Mouse (Mus musculus): Measurements from ENCODE around the gene Iqcd. TPM values are rescaled to one million over a fixed set of nuclear protein-coding genes. Genes with fewer than 3 reads are reported as not detected.

Gene Iqcd
- 1.7 TPM for polyA plus RNA-seq (2014; fragmentation: Illumina TruSeq; extraction: RNeasy Lipid Tissue Mini Kit (QIAGEN cat#74804); ENCODE audit: insufficient read depth, low read depth, low replicate concordance)

DNA sequence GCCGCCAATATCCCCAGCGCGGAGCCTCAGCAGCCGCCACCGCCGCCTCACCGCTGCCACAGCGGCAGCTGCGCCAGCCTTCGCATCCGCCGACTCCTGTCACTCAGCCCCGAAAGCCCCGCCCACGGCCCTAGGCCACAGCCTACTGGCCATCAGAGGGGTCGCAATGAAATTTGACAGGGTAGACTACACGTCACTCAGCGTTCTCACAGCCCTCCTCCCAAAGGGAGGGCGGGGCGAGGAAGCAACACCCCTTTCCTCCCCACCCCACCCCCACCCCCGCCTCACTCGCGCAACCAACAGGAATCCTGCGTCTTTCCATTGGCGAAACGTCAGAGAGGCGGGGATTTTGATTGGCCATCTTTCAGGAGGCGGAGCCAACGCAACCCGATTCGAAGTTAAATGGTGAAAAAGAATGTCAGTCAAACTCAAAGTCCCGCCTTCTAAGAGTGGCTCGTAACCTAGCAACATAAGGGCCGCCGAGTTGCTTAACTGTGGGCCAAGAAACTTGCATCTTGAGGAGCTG is at the start of gene Iqcd, which contains the start of gene Tpcn1:
Gene Iqcd, plus strand, starts transcription at position 448 of the 526 bp plus-strand sequence.
Gene Tpcn1, minus strand, starts transcription at position 105 of the 526 bp plus-strand sequence.

DNA sequence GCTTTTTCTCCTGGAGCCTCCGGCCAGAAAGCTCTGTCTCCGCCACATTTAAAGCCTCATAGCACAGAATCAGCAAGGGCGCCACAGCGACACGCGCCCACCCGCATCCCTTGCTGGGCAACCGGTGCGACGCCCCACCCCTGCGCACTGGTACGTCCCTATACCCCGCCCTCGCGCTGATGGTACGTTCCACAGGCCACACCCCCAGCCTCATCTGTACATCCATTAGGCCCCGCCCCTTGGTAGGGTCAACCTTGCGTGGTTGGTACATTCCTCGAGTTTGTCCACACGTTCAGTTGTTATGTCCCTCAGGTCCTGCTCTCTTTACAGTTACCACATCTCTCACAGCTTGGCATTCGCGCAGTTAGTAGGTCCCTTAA is 23.6 kb downstream of the Iqcd start, which contains the start of the genes Rita1 and Ddx54:
Gene Rita1, minus strand, starts transcription at position 148 of the 380 bp plus-strand sequence.
Gene Ddx54, plus strand, starts transcription at position 298 of the 380 bp plus-strand sequence.

GRCm38 (mm10) chr5:120634131-120634530 is 45.3 kb downstream of the Iqcd start, which contains the start of gene Cfap73:
Cfap73 (minus strand) TSS chr5:120634235.

DNA sequence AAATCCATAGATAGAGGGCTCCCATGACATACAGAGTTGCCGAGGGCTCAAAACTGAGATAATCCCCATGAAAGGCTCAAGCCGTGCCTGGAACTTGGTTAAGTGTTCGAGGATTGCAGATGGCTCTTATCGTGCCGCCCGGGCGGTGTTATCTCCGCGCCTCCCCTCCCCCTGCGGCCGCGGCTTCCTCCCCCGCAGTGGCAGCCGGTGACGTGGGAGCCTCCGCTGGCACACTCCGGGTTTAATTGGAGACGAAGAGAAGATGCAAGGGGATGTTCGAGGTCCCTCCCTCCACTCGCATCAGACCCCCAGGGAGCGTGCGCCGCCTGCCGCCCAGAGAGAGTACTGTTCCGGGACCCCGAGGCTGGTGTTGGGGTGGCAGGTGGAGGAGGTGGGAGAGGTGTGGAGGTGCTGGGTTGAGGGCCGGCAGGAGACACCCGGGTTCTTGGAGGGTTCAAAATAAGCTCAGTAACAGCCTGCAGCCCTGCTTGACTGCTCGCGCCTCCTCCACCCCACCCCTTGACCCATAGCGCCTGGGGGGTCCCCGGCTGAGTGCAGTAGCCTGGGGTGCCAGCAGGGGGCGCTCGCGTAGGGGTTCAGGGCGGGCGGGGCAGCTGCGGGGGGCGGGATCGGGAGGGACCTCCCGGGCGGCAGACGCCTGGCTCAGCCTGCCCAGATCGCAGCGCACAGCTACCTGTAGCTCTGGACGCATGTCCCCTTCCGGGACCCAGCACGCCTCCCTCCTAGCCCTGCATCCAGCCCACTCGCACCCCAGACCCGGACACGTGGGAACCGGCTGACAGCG is 60.0 kb downstream of the Iqcd start, which contains the start of gene Rasal1:
Gene Rasal1, plus strand, starts transcription at position 244 of the 805 bp plus-strand sequence.

Other genes starting within 250 kb of the Iqcd start
- not detected for gene Lhx5, start 157.3 kb upstream of the Iqcd start, polyA plus RNA-seq (2014; fragmentation: Illumina TruSeq; extraction: RNeasy Lipid Tissue Mini Kit (QIAGEN cat#74804); ENCODE audit: insufficient read depth, low read depth, low replicate concordance)
- gene Sdsl, start 116.2 kb upstream of the Iqcd start, polyA plus RNA-seq (2014; fragmentation: Illumina TruSeq; extraction: RNeasy Lipid Tissue Mini Kit (QIAGEN cat#74804); ENCODE audit: insufficient read depth, low read depth, low replicate concordance), result 1.1 TPM
- 0.66 TPM for gene Sds, start 112.5 kb upstream of the Iqcd start, polyA plus RNA-seq (2014; fragmentation: Illumina TruSeq; extraction: RNeasy Lipid Tissue Mini Kit (QIAGEN cat#74804); ENCODE audit: insufficient read depth, low read depth, low replicate concordance)
- gene Plbd2, start 85.4 kb upstream of the Iqcd start, polyA plus RNA-seq (2014; fragmentation: Illumina TruSeq; extraction: RNeasy Lipid Tissue Mini Kit (QIAGEN cat#74804); ENCODE audit: insufficient read depth, low read depth, low replicate concordance), result 14.2 TPM
- gene Slc8b1, start 77.8 kb upstream of the Iqcd start, polyA plus RNA-seq (2014; fragmentation: Illumina TruSeq; extraction: RNeasy Lipid Tissue Mini Kit (QIAGEN cat#74804); ENCODE audit: insufficient read depth, low read depth, low replicate concordance), result 12.8 TPM
- 12.5 TPM for gene Tpcn1, start 343 bp upstream of the Iqcd start, polyA plus RNA-seq (2014; fragmentation: Illumina TruSeq; extraction: RNeasy Lipid Tissue Mini Kit (QIAGEN cat#74804); ENCODE audit: insufficient read depth, low read depth, low replicate concordance)
- gene Rita1, start 23.6 kb downstream of the Iqcd start, polyA plus RNA-seq (2014; fragmentation: Illumina TruSeq; extraction: RNeasy Lipid Tissue Mini Kit (QIAGEN cat#74804); ENCODE audit: insufficient read depth, low read depth, low replicate concordance), result 7.6 TPM
- 18.2 TPM for gene Ddx54, start 23.7 kb downstream of the Iqcd start, polyA plus RNA-seq (2014; fragmentation: Illumina TruSeq; extraction: RNeasy Lipid Tissue Mini Kit (QIAGEN cat#74804); ENCODE audit: insufficient read depth, low read depth, low replicate concordance)
- 0.83 TPM for gene Cfap73, start 45.2 kb downstream of the Iqcd start, polyA plus RNA-seq (2014; fragmentation: Illumina TruSeq; extraction: RNeasy Lipid Tissue Mini Kit (QIAGEN cat#74804); ENCODE audit: insufficient read depth, low read depth, low replicate concordance)
- gene Rasal1, start 59.8 kb downstream of the Iqcd start, polyA plus RNA-seq (2014; fragmentation: Illumina TruSeq; extraction: RNeasy Lipid Tissue Mini Kit (QIAGEN cat#74804); ENCODE audit: insufficient read depth, low read depth, low replicate concordance), result 0.45 TPM
- 4.4 TPM for gene Dtx1, start 122.9 kb downstream of the Iqcd start, polyA plus RNA-seq (2014; fragmentation: Illumina TruSeq; extraction: RNeasy Lipid Tissue Mini Kit (QIAGEN cat#74804); ENCODE audit: insufficient read depth, low read depth, low replicate concordance)
- 2.7 TPM for gene Oas2, start 160.8 kb downstream of the Iqcd start, polyA plus RNA-seq (2014; fragmentation: Illumina TruSeq; extraction: RNeasy Lipid Tissue Mini Kit (QIAGEN cat#74804); ENCODE audit: insufficient read depth, low read depth, low replicate concordance)
- gene Oas3, start 188.6 kb downstream of the Iqcd start, polyA plus RNA-seq (2014; fragmentation: Illumina TruSeq; extraction: RNeasy Lipid Tissue Mini Kit (QIAGEN cat#74804); ENCODE audit: insufficient read depth, low read depth, low replicate concordance), result 1.0 TPM
- gene Oas1e, start 206.5 kb downstream of the Iqcd start, polyA plus RNA-seq (2014; fragmentation: Illumina TruSeq; extraction: RNeasy Lipid Tissue Mini Kit (QIAGEN cat#74804); ENCODE audit: insufficient read depth, low read depth, low replicate concordance), result not detected
- gene Oas1c, start 223.5 kb downstream of the Iqcd start, polyA plus RNA-seq (2014; fragmentation: Illumina TruSeq; extraction: RNeasy Lipid Tissue Mini Kit (QIAGEN cat#74804); ENCODE audit: insufficient read depth, low read depth, low replicate concordance), result 3.5 TPM

Measured in lung, adult 10 weeks (tissue).